Mouse (Mus musculus): ENCODE measurements around the gene Lama2. TPM values are rescaled to one million over a fixed set of nuclear protein-coding genes. Genes with fewer than 3 reads are reported as not detected.

Gene Lama2
- polyA plus RNA-seq (2014; fragmentation: Nextera tagmentation; extraction: Ambion mirVana): 27.1 and 33.2 TPM in 2 replicates

GRCm38 (mm10) chr10:27619658-27620057 is at the start of gene Lama2:
Lama2 (minus strand) TSS chr10:27619758.
- H3K4me1 ChIP-seq (ENCODE audit: control insufficient read depth in 2 of 2, insufficient read depth in 2 of 2, low read length in 2 of 2): peaks cover 2 to 21% of the 10 kb centered on the region in 2 experiments

GRCm38 (mm10) chr10:27664391-27664790 is 44.8 kb upstream of the Lama2 start:
- no peak for ATAC-seq (ENCODE audit: insufficient number of reproducible peaks, insufficient read depth, low FRiP score, low read depth)
- H3K27ac ChIP-seq (replicated peaks in 1 of 2; ENCODE audit: control insufficient read depth in 1 of 2, insufficient read depth in 1 of 2, low read depth in 2 of 2, low read length in 2 of 2): no peak overlapping the region
- no peaks in the 10 kb centered on the region for H3K4me1 ChIP-seq (ENCODE audit: control insufficient read depth in 2 of 2, insufficient read depth in 2 of 2, low read length in 2 of 2)
- H3K4me3 ChIP-seq (ENCODE audit: control insufficient read depth in 1 of 2, insufficient read depth in 1 of 2, low read depth in 1 of 2, low read length in 2 of 2): no peak overlapping the region
- no peak overlapping the region for H3K4me2 ChIP-seq (ENCODE audit: low read length)
- no peaks in the 10 kb centered on the region for H3K36me3 ChIP-seq (ENCODE audit: control insufficient read depth, insufficient read depth, low read length)
- H3K27me3 ChIP-seq (ENCODE audit: control insufficient read depth, insufficient read depth, low read length): no peaks in the 10 kb centered on the region
- WGBS: 72% methylated on average over 1 of the region's 1 CpGs
- H3K9me3 ChIP-seq (ENCODE audit: control insufficient read depth, low read length): no peaks in the 10 kb centered on the region
- H3K9ac ChIP-seq (ENCODE audit: low read length): no peak overlapping the region

More at GRCm38 (mm10) chr10:27619658-27620057, at the start of gene Lama2:
- H3K9ac ChIP-seq (ENCODE audit: low read length): no peak within 1 kb of the TSS
- H3K4me2 ChIP-seq (ENCODE audit: low read length): no peak within 1 kb of the TSS
- H3K27me3 ChIP-seq (ENCODE audit: control insufficient read depth, insufficient read depth, low read length): no peaks in the 10 kb centered on the region
- WGBS: 90% methylated on average over 3 of the region's 3 CpGs
- H3K36me3 ChIP-seq (ENCODE audit: control insufficient read depth, insufficient read depth, low read length): no peaks in the 10 kb centered on the region
- no peaks in the 10 kb centered on the region for H3K9me3 ChIP-seq (ENCODE audit: control insufficient read depth, low read length)
- no peak within 1 kb of the TSS for H3K27ac ChIP-seq (replicated peaks in 1 of 2; ENCODE audit: control insufficient read depth in 1 of 2, insufficient read depth in 1 of 2, low read depth in 2 of 2, low read length in 2 of 2)
- no peak within 1 kb of the TSS for H3K4me3 ChIP-seq (ENCODE audit: control insufficient read depth in 1 of 2, insufficient read depth in 1 of 2, low read depth in 1 of 2, low read length in 2 of 2)
- no peak for ATAC-seq (ENCODE audit: insufficient number of reproducible peaks, insufficient read depth, low FRiP score, low read depth)

- Histone ChIP-seq H3K27me3 (ENCODE audit: control insufficient read depth, insufficient read depth, low read length) (no peaks in the 10 kb centered on the region), H3K4me3 (ENCODE audit: control insufficient read depth in 1 of 2, insufficient read depth in 1 of 2, low read depth in 1 of 2, low read length in 2 of 2) (no peak overlapping the region), H3K27ac (replicated peaks in 1 of 2; ENCODE audit: control insufficient read depth in 1 of 2, insufficient read depth in 1 of 2, low read depth in 2 of 2, low read length in 2 of 2) (no peak overlapping the region), H3K36me3 (ENCODE audit: control insufficient read depth, insufficient read depth, low read length) (no peaks in the 10 kb centered on the region), H3K4me1 (ENCODE audit: control insufficient read depth in 2 of 2, insufficient read depth in 2 of 2, low read length in 2 of 2) (no peaks in the 10 kb centered on the region), H3K9me3 (ENCODE audit: control insufficient read depth, low read length) (no peaks in the 10 kb centered on the region), H3K9ac (ENCODE audit: low read length) (no peak overlapping the region), H3K4me2 (ENCODE audit: low read length) (no peak overlapping the region)
- 48% methylated on average over 1 of the region's 1 CpGs for WGBS
- no peak for ATAC-seq (ENCODE audit: insufficient number of reproducible peaks, insufficient read depth, low FRiP score, low read depth)
Observed at GRCm38 (mm10) chr10:27663396-27663795, 43.8 kb upstream of the Lama2 start.

- Histone ChIP-seq H3K27me3 (ENCODE audit: control insufficient read depth, insufficient read depth, low read length) (no peaks in the 10 kb centered on the region), H3K4me1 (ENCODE audit: control insufficient read depth in 2 of 2, insufficient read depth in 2 of 2, low read length in 2 of 2) (peaks cover 0 to 8% of the 10 kb centered on the region in 2 experiments; a peak in 1 of 4 replicates), H3K4me2 (ENCODE audit: low read length) (no peak overlapping the region), H3K9me3 (ENCODE audit: control insufficient read depth, low read length) (no peaks in the 10 kb centered on the region), H3K27ac (replicated peaks in 1 of 2; ENCODE audit: control insufficient read depth in 1 of 2, insufficient read depth in 1 of 2, low read depth in 2 of 2, low read length in 2 of 2) (no peak overlapping the region), H3K4me3 (ENCODE audit: control insufficient read depth in 1 of 2, insufficient read depth in 1 of 2, low read depth in 1 of 2, low read length in 2 of 2) (no peak overlapping the region), H3K9ac (ENCODE audit: low read length) (no peak overlapping the region), H3K36me3 (ENCODE audit: control insufficient read depth, insufficient read depth, low read length) (no peaks in the 10 kb centered on the region)
- ATAC-seq (ENCODE audit: insufficient number of reproducible peaks, insufficient read depth, low FRiP score, low read depth): no peak
- 81% methylated on average over 4 of the region's 4 CpGs for WGBS
Observed at GRCm38 (mm10) chr10:27654164-27654563, 34.6 kb upstream of the Lama2 start.

- H3K4me1 ChIP-seq (ENCODE audit: control insufficient read depth in 2 of 2, insufficient read depth in 2 of 2, low read length in 2 of 2): peaks cover 0 to 8% of the 10 kb centered on the region in 2 experiments; a peak in 1 of 4 replicates
- no peak overlapping the region for H3K9ac ChIP-seq (ENCODE audit: low read length)
- H3K27me3 ChIP-seq (ENCODE audit: control insufficient read depth, insufficient read depth, low read length): no peaks in the 10 kb centered on the region
- ATAC-seq (ENCODE audit: insufficient number of reproducible peaks, insufficient read depth, low FRiP score, low read depth): no peak
- H3K4me2 ChIP-seq (ENCODE audit: low read length): peak overlapping the region; percentile 35
- no peaks in the 10 kb centered on the region for H3K9me3 ChIP-seq (ENCODE audit: control insufficient read depth, low read length)
- 43% methylated on average over 8 of the region's 8 CpGs for WGBS
- H3K36me3 ChIP-seq (ENCODE audit: control insufficient read depth, insufficient read depth, low read length): no peaks in the 10 kb centered on the region
- H3K27ac ChIP-seq (replicated peaks in 1 of 2; ENCODE audit: control insufficient read depth in 1 of 2, insufficient read depth in 1 of 2, low read depth in 2 of 2, low read length in 2 of 2): peak overlapping the region in 1 of 2 experiments; percentile 28; a peak in 1 of 4 replicates
- peak overlapping the region in 1 of 2 experiments; percentile 6; a peak in 1 of 4 replicates for H3K4me3 ChIP-seq (ENCODE audit: control insufficient read depth in 1 of 2, insufficient read depth in 1 of 2, low read depth in 1 of 2, low read length in 2 of 2)
Observed at GRCm38 (mm10) chr10:27652694-27653335, 33.3 kb upstream of the Lama2 start.

- Histone ChIP-seq H3K36me3 (ENCODE audit: control insufficient read depth, insufficient read depth, low read length) (no peaks in the 10 kb centered on the region), H3K27ac (replicated peaks in 1 of 2; ENCODE audit: control insufficient read depth in 1 of 2, insufficient read depth in 1 of 2, low read depth in 2 of 2, low read length in 2 of 2) (no peak overlapping the region), H3K4me2 (ENCODE audit: low read length) (no peak overlapping the region), H3K4me3 (ENCODE audit: control insufficient read depth in 1 of 2, insufficient read depth in 1 of 2, low read depth in 1 of 2, low read length in 2 of 2) (no peak overlapping the region), H3K9ac (ENCODE audit: low read length) (no peak overlapping the region), H3K27me3 (ENCODE audit: control insufficient read depth, insufficient read depth, low read length) (no peaks in the 10 kb centered on the region), H3K4me1 (ENCODE audit: control insufficient read depth in 2 of 2, insufficient read depth in 2 of 2, low read length in 2 of 2) (no peaks in the 10 kb centered on the region), H3K9me3 (ENCODE audit: control insufficient read depth, low read length) (no peaks in the 10 kb centered on the region)
- no peak for ATAC-seq (ENCODE audit: insufficient number of reproducible peaks, insufficient read depth, low FRiP score, low read depth)
- WGBS: 66% methylated on average over 2 of the region's 2 CpGs
Observed at GRCm38 (mm10) chr10:27635721-27636120, 16.2 kb upstream of the Lama2 start.

- WGBS: 89% methylated on average over 4 of the region's 4 CpGs
- Histone ChIP-seq H3K4me2 (ENCODE audit: low read length) (no peak overlapping the region), H3K27ac (replicated peaks in 1 of 2; ENCODE audit: control insufficient read depth in 1 of 2, insufficient read depth in 1 of 2, low read depth in 2 of 2, low read length in 2 of 2) (no peak overlapping the region), H3K4me3 (ENCODE audit: control insufficient read depth in 1 of 2, insufficient read depth in 1 of 2, low read depth in 1 of 2, low read length in 2 of 2) (no peak overlapping the region), H3K36me3 (ENCODE audit: control insufficient read depth, insufficient read depth, low read length) (no peaks in the 10 kb centered on the region), H3K9me3 (ENCODE audit: control insufficient read depth, low read length) (no peaks in the 10 kb centered on the region), H3K4me1 (ENCODE audit: control insufficient read depth in 2 of 2, insufficient read depth in 2 of 2, low read length in 2 of 2) (0 out of 4 replicates have a peak, but pooled peaks cover 0 to 7% of the 10 kb centered on the region in 2 experiments), H3K27me3 (ENCODE audit: control insufficient read depth, insufficient read depth, low read length) (no peaks in the 10 kb centered on the region), H3K9ac (ENCODE audit: low read length) (no peak overlapping the region)
- no peak for ATAC-seq (ENCODE audit: insufficient number of reproducible peaks, insufficient read depth, low FRiP score, low read depth)
Observed at GRCm38 (mm10) chr10:27631002-27631401, 11.4 kb upstream of the Lama2 start.

All from heart, embryonic 14.5 days (tissue).